Comparison of ENCODE assay signal across 23 mouse cellular contexts in the genomic region with DNA sequence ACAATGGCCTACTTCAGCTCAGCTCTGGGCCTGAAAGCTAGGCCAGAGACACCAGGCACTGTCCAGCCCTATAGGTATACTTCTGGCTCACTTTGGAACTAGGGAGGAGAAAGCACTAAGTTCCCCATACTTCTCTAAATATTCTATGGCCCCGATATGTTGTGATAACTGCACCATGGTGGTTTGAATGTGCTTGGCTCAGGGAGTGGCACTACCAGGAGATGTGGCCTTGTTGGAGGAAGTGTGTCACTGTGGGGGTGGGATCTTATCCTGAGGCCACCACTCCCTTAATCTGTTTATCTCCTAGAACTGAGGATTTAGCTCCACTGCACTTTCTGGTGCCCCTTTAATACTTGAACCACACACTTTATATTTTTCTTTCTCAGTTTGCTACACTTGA. TPM values are rescaled to one million over a fixed set of nuclear protein-coding genes. Genes with fewer than 3 reads are reported as not detected.
"Had no signal": no experiment of that assay in that cellular context is flagged by ENCODE, and none has a peak within 500 bp of the region (broad histone marks: within the 10 kb centered on the region; RNA-seq: fewer than 3 reads in every experiment).

No protein-coding gene starts in this region.

- ATAC-seq: lung, postnatal 0 days; midbrain, embryonic 13.5 days; midbrain, embryonic 15.5 days had no signal

- H3K27me3 ChIP-seq: lung, embryonic 15.5 days; megakaryocyte, embryonic 14.5 days; midbrain, embryonic 13.5 days; midbrain, embryonic 15.5 days; neural tube, embryonic 12.5 days; stomach, embryonic 15.5 days had no signal

- H3K27ac ChIP-seq: lung, embryonic 15.5 days; macrophage; midbrain, embryonic 13.5 days; midbrain, embryonic 15.5 days; neural tube, embryonic 12.5 days; stomach, embryonic 15.5 days; stomach, postnatal 0 days had no signal

- H3K36me3 ChIP-seq: lung, embryonic 15.5 days; stomach, embryonic 15.5 days had no signal

- H3K9ac ChIP-seq: lung, embryonic 15.5 days; midbrain, embryonic 13.5 days; midbrain, embryonic 15.5 days; neural tube, embryonic 12.5 days; stomach, embryonic 15.5 days had no signal

- H3K4me3 ChIP-seq: lung, embryonic 15.5 days; megakaryocyte, embryonic 14.5 days; midbrain, embryonic 13.5 days; midbrain, embryonic 15.5 days; neural tube, embryonic 12.5 days; stomach, embryonic 15.5 days had no signal

- H3K9me3 ChIP-seq: lung, embryonic 15.5 days; megakaryocyte, embryonic 14.5 days; midbrain, embryonic 13.5 days; midbrain, embryonic 15.5 days; neural tube, embryonic 12.5 days; stomach, embryonic 15.5 days had no signal

- H3K4me1 ChIP-seq: lung, embryonic 15.5 days; midbrain, embryonic 13.5 days; midbrain, embryonic 15.5 days; neural tube, embryonic 12.5 days; stomach, embryonic 15.5 days had no signal

- H3K4me2 ChIP-seq: lung, embryonic 15.5 days; midbrain, embryonic 11.5 days; midbrain, embryonic 13.5 days; midbrain, embryonic 15.5 days; neural tube, embryonic 12.5 days; stomach, embryonic 15.5 days had no signal

- DNase-seq: lung, adult 2 months; lung, postnatal 14 days; lung, postnatal 36 days; right cerebral cortex, postnatal 14 days; thymus, adult 2 months; thymus, postnatal 25 days; thymus, postnatal 4 days had no signal

RNA-seq across cellular contexts. Expression of a gene that starts 50.0 kb away (rescaled TPM):
- total RNA-seq: midbrain, postnatal 0 days; monocyte, adult 5-6 weeks; neutrophil, adult 5-6 weeks had no signal
- polyA plus RNA-seq: macrophage; midbrain, embryonic 11.5 days; midbrain, embryonic 13.5 days; midbrain, embryonic 15.5 days; neural tube, embryonic 14.5 days; spleen, adult 2 months; thymus, adult 2 months; urinary bladder, adult 2 months had no signal
